Mouse (Mus musculus) c-Kit-positive CD71-positive TER-119-negative erythroid progenitor cells, embryonic 14.5 days (primary cell): ENCODE measurements at regions not wholly inside any gene's neighbourhood (a gene's known extent, or its start where the extent isn't known, plus 50 kb on each side); places are given as distances from the start of the nearest gene placed in this dataset.

Experiments used
- DNase-seq: peaks from one replicate; pipeline ENCODE4 v3.0.0-alpha.2; 2013; ENCODE audit warnings: low read depth

DNA sequence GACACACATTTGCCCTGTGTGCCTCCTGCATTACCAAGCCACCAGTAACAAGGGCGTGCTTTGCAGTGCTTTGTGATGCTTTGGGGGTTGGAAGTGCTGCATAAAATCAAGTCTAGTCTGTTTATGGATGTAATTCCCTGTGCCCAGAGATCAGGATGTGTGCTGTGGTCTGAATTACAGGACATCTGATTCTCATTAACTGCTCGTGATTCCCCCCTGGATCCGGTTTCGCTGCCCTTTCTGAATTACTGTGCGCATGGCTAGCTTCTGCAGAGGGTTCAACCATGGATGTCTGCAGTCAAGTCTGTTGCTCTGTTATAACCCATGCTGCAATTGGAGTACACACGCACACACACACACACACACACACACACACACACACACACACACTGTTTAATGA, 52.5 kb upstream of the Magi1 start:
- no peak for DNase-seq
